Mouse (Mus musculus) myocyte (in vitro differentiated cells): ENCODE results near the gene Zbtb40. TPM values are rescaled to one million over a fixed set of nuclear protein-coding genes. Genes with fewer than 3 reads are reported as not detected.

Experiments used
- H3K27me3 ChIP-seq: one replicate; pipeline ENCODE4 v1.6.1; 2011; ENCODE audit not compliant: control insufficient read depth, insufficient read depth, insufficient read length
- H3K36me3 ChIP-seq: one replicate; pipeline ENCODE4 v1.6.1; 2011; ENCODE audit not compliant: control insufficient read depth, insufficient read depth
- H3K4me2 ChIP-seq: one replicate; pipeline ENCODE4 v1.6.1; 2011; ENCODE audit warnings: low read depth, control low read depth
- H3K4me3 ChIP-seq: one replicate; pipeline ENCODE4 v1.5.1; 2011; ENCODE audit warnings: mild to moderate bottlenecking, control low read depth, moderate library complexity
- H3K79me2 ChIP-seq: one replicate; pipeline ENCODE4 v1.6.1; 2011; ENCODE audit not compliant: control insufficient read depth, insufficient read depth
- H3ac ChIP-seq: one replicate; pipeline ENCODE4 v1.6.1; 2011; ENCODE audit not compliant: control insufficient read depth, insufficient read length
- CEBPB ChIP-seq: IDR thresholded peaks from 2 replicates; pipeline ENCODE4 v1.6.1; 2011; ENCODE audit warnings: mild to moderate bottlenecking, moderate library complexity; ENCODE audit not compliant: poor library complexity, insufficient read depth, severe bottlenecking
- E2F4 ChIP-seq: IDR thresholded peaks from one replicate; pipeline ENCODE4 v1.6.1; 2011; ENCODE audit warnings: mild to moderate bottlenecking, control low read depth, moderate library complexity; ENCODE audit not compliant: insufficient read depth
- MAX ChIP-seq: IDR thresholded peaks from one replicate; pipeline ENCODE4 v1.6.1; 2011; ENCODE audit warnings: low read depth, mild to moderate bottlenecking, control low read depth
- MYOD1 ChIP-seq, 3 experiments: IDR thresholded peaks; one replicate each; pipeline ENCODE4 v1.6.1; 2011; ENCODE audit warnings: control low read depth in 2 of 3, low read depth in 2 of 3, mild to moderate bottlenecking in 2 of 3, moderate library complexity in 1 of 3; ENCODE audit not compliant: insufficient read length in 2 of 3, control insufficient read depth in 1 of 3
- MYOG ChIP-seq, 3 experiments: IDR thresholded peaks; one replicate each; pipeline ENCODE4 v1.6.1; 2011; ENCODE audit warnings: control low read depth in 2 of 3, low read depth in 2 of 3, mild to moderate bottlenecking in 2 of 3; ENCODE audit not compliant: insufficient read length in 2 of 3, control insufficient read depth in 1 of 3, insufficient read depth in 1 of 3
- POLR2A ChIP-seq: IDR thresholded peaks from one replicate; pipeline ENCODE4 v1.6.1; 2011; ENCODE audit warnings: low read depth, mild to moderate bottlenecking, control low read depth, moderate library complexity; ENCODE audit not compliant: insufficient read length
- POLR2AphosphoS2 ChIP-seq: IDR thresholded peaks from one replicate; pipeline ENCODE4 v1.6.1; 2011; ENCODE audit warnings: low read depth, control low read depth; ENCODE audit not compliant: insufficient read length
- REST ChIP-seq: IDR thresholded peaks from one replicate; pipeline ENCODE4 v1.6.1; 2011; ENCODE audit warnings: mild to moderate bottlenecking, control low read depth, moderate library complexity; ENCODE audit not compliant: insufficient read depth, insufficient read length
- SRF ChIP-seq: IDR thresholded peaks from one replicate; pipeline ENCODE4 v1.6.1; 2011; ENCODE audit warnings: low read depth; ENCODE audit not compliant: control insufficient read depth, insufficient read length
- TCF12 ChIP-seq: IDR thresholded peaks from one replicate; pipeline ENCODE4 v1.6.1; 2011; ENCODE audit warnings: mild to moderate bottlenecking, control low read depth; ENCODE audit not compliant: poor library complexity, insufficient read depth, severe bottlenecking
- TCF3 ChIP-seq: IDR thresholded peaks from one replicate; pipeline ENCODE4 v1.6.1; 2011; ENCODE audit warnings: low read depth, control low read depth; ENCODE audit not compliant: insufficient read length
- USF1 ChIP-seq: IDR thresholded peaks from one replicate; pipeline ENCODE4 v1.6.1; 2011; ENCODE audit warnings: low read depth, mild to moderate bottlenecking, control low read depth, moderate library complexity
- polyA plus RNA-seq: library from polyadenylated mRNA; unstranded; fragments of >200 nt; fragmentation: generic; extraction: Trizol; gene quantifications from one replicate; pipeline ENCODE4 v1.2.1, GENCODE M21; 2012; ENCODE audit warnings: missing spikeins

Zbtb40 gene
- 7.4 TPM for polyA plus RNA-seq

- Histone ChIP-seq H3K27me3 (no peaks in the 10 kb centered on the region), H3K4me2 (peak within 1 kb of the TSS; percentile 92), H3K4me3 (peak within 1 kb of the TSS; percentile 41), H3K79me2 (peaks cover 9% of the 10 kb centered on the region), H3K36me3 (no peaks in the 10 kb centered on the region), H3ac (peak within 1 kb of the TSS; percentile 58)
- TF ChIP-seq SRF (no peak), REST (no peak), USF1 (peak; percentile 100), POLR2A (peak; percentile 34)
Measured at GRCm38 (mm10) chr4:137048550-137049032, at the start of gene Zbtb40. Zbtb40 (minus strand) TSS chr4:137048801.

GRCm38 (mm10) chr4:137097984-137098327 lies 49.4 kb upstream of the Zbtb40 start:
- H3K27me3 ChIP-seq: no peaks in the 10 kb centered on the region
- H3K4me2 ChIP-seq: no peak overlapping the region
- TF ChIP-seq E2F4 (no peak), POLR2A (no peak), CEBPB (no peak), MAX (no peak), REST (no peak), TCF3 (no peak), TCF12 (no peak), USF1 (no peak), SRF (no peak), MYOG (IDR thresholded peaks at IDR 0.05; ENCODE audit: control insufficient read depth in 1 of 3, insufficient read depth in 1 of 3, insufficient read length in 2 of 3, low read depth in 2 of 3) (no peak), POLR2AphosphoS2 (no peak), MYOD1 (IDR thresholded peaks at IDR 0.05; ENCODE audit: control insufficient read depth in 1 of 3, insufficient read length in 2 of 3, low read depth in 2 of 3) (no peak)
- no peak overlapping the region for H3K4me3 ChIP-seq
- no peaks in the 10 kb centered on the region for H3K36me3 ChIP-seq
- no peak overlapping the region for H3ac ChIP-seq
- H3K79me2 ChIP-seq: no peaks in the 10 kb centered on the region

- TF ChIP-seq MYOD1 (IDR thresholded peaks at IDR 0.05; ENCODE audit: control insufficient read depth in 1 of 3, insufficient read length in 2 of 3, low read depth in 2 of 3): no peak
- TF ChIP-seq MAX: no peak
- no peak for TF ChIP-seq POLR2AphosphoS2
- TF ChIP-seq TCF3: no peak
- TF ChIP-seq SRF: no peak
- TF ChIP-seq USF1: no peak
- TF ChIP-seq TCF12: no peak
- no peak for TF ChIP-seq CEBPB
- TF ChIP-seq E2F4: no peak
- no peak for TF ChIP-seq POLR2A
- TF ChIP-seq MYOG (IDR thresholded peaks at IDR 0.05; ENCODE audit: control insufficient read depth in 1 of 3, insufficient read depth in 1 of 3, insufficient read length in 2 of 3, low read depth in 2 of 3): no peak
- Histone ChIP-seq H3K27me3 (no peaks in the 10 kb centered on the region), H3K79me2 (no peaks in the 10 kb centered on the region), H3K4me3 (no peak overlapping the region), H3K36me3 (no peaks in the 10 kb centered on the region), H3K4me2 (no peak overlapping the region), H3ac (no peak overlapping the region)
Measured at GRCm38 (mm10) chr4:137097246-137097983, 48.8 kb upstream of the Zbtb40 start.

- no peak overlapping the region for H3ac ChIP-seq
- H3K4me3 ChIP-seq: no peak overlapping the region
- no peak overlapping the region for H3K4me2 ChIP-seq
- peaks cover 4% of the 10 kb centered on the region for H3K27me3 ChIP-seq
- no peaks in the 10 kb centered on the region for H3K79me2 ChIP-seq
- no peaks in the 10 kb centered on the region for H3K36me3 ChIP-seq
- TF ChIP-seq MYOG (IDR thresholded peaks at IDR 0.05; ENCODE audit: control insufficient read depth in 1 of 3, insufficient read depth in 1 of 3, insufficient read length in 2 of 3, low read depth in 2 of 3): no peak
- no peak for TF ChIP-seq TCF12
- TF ChIP-seq E2F4: no peak
- no peak for TF ChIP-seq POLR2AphosphoS2
- no peak for TF ChIP-seq MYOD1 (IDR thresholded peaks at IDR 0.05; ENCODE audit: control insufficient read depth in 1 of 3, insufficient read length in 2 of 3, low read depth in 2 of 3)
- no peak for TF ChIP-seq REST
- no peak for TF ChIP-seq SRF
- TF ChIP-seq TCF3: no peak
- TF ChIP-seq MAX: no peak
- no peak for TF ChIP-seq USF1
Measured at GRCm38 (mm10) chr4:137096353-137096752, 47.8 kb upstream of the Zbtb40 start.
